Mouse (Mus musculus) megakaryocyte-erythroid progenitor cell, adult 5-6 weeks (primary cell): ENCODE results near the gene D430041D05Rik. TPM values are rescaled to one million over a fixed set of nuclear protein-coding genes. Genes with fewer than 3 reads are reported as not detected.

ENCODE experiments used
- ATAC-seq: replicated peaks from 2 replicates; pipeline ENCODE4 v1.8.0; 2016; ENCODE audit warnings: mild to moderate bottlenecking, inconsistent platforms; ENCODE audit not compliant: severe bottlenecking, poor library complexity, low FRiP score, low TSS enrichment
- total RNA-seq, 2 experiments: library from RNA; stranded (forward) in 1 of 2; stranded (reverse) in 1 of 2; fragments of 200-1000, 215-1000 nt in 1 of 2; fragments of >200 nt in 1 of 2; fragmentation: Nextera tagmentation in 1 of 2; gene quantifications; 2 replicates each; pipeline ENCODE4 v1.2.3; 2014 to 2017

The D430041D05Rik gene
- total RNA-seq (2014; fragmentation: Nextera tagmentation) (not detected in 2 replicates), total RNA-seq (2017) (not detected in 2 replicates)

DNA sequence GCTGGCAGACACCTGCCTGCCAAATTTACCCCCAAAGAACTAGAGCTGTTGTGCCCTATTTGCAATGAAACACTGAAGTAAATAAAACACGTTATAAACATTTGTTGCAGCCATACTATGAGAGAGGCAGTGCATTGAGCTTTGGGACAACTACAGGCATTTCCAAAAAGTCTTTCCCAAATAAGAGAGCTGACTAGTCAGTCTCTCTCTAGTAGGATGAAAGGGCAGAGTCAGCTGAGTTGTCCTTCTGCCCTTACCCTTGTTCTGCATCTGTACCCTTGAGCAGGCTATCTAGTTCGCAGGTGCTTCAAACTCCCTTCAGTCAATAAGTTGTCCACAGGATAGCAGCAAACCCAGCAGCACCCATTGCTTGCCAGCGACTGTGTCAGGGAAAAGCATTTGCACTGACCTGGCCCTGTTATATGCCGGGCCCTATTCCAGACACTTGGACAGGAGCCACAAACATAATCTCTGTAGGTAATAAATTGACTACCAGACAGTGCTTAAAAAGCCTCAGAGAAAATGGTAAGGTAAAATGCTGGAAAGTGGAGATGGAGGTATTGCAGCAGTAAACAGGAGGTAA lies at the start of gene D430041D05Rik:
Gene D430041D05Rik, minus strand, starts transcription at position 51 of the 583 bp plus-strand sequence.
- ATAC-seq: no peak

DNA sequence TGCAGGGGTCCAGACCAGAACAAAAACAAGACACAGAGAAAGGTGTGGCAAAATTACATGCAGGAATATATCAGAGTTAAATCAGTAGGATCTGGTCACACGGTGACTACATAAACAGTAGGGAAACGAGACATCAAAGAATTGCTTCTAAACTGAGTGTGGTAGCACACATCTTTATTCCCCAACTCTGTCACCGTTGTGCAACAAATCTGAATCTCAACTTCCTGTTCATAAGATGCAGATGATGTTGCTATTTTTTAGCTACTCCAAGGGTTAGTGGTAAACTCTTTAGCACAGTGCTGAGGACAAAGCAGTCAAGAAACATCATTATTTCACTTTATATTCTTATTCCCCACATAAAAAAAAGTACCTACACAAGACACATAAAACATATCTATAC lies 49.2 kb upstream of the D430041D05Rik start:
- no peak for ATAC-seq

DNA sequence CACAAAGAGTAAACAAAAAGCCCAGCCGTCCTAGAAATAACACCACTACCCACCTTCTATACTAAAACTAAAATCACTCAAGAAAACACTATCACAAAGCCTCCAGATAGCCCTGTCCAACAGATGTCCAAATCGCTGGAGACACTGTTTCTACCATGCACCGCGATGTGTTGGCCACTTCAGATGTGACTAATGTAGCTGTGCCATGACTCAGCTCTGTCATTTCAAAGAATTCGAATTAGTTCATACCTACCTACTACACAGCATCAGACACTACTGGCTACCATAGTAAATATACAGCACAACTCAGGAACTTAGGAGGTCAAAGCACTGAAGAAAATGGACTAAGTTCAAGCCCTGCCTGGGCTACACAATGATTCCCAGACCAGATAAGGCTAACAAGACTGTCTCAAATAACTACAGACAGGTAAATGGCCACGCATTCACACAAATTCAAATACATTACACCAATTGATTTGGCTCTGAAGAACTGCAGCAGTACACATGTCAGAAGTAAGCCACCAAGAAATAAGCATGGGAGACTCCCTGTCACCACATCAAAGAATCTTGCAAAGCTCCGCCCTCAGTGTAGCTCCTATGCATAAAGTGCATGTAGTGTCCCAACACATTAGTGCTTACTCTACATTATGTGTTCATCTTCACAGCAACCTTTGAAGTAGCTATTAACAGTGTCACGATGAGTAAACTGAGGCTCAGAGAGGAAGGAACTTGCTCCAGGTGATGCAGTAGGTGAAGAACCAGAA lies 47.9 kb upstream of the D430041D05Rik start:
- ATAC-seq: no peak

DNA sequence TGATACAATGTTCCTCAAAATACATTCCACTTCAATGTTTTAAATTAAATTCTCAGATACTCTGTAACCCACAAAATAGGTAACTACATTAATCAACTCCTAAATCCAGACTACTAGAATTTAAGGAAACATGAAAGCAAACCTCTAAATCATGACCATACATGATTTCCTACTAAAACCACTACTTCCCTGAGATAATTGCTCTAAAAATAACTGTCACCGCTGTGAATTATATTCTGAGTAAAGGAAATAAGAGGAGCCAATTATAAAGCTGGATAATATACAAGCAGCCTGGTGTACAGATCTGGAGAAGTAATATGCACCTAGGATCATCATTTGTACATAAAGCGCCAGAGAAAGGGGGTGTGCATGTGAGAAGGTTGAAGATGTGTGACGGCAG lies 46.3 kb upstream of the D430041D05Rik start:
- no peak for ATAC-seq

DNA sequence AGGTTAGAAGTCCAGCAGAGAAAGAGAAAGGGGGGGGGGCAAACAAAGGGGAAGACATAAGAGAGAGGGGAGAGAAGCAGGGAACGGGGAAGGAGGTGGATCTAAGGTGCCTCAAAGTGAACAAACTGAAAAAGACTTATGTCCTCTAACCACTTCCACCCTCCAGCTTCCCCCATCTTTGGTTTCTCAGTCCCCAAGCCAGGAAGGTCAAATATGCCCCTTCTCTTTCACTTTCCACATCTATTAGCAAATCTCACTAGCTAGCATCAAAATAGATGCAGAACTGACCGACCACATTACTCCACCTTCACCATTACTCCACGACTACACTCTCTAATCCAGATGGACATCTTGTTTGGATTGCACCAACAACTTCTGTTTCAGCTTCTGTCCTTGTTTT lies 39.9 kb upstream of the D430041D05Rik start:
- ATAC-seq: no peak

DNA sequence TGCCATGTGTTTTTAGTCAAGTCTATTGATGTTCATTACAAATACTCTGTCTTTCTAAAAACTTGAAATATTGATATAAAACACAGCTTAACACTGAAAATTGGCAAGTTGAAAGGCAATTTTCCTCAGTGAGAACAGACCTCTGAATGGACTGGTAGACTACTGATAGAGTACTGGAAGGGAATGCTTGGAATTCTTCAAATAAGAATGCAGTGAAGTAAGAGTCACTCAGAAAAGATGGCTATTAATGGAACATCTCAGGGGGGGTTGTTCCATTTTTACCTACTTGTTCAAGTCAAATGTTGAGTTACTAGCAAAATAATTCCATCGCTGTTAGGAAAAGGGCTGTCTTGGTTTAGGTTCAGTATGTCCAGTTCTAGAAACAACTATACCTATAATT lies 38.4 kb upstream of the D430041D05Rik start:
- ATAC-seq: no peak

DNA sequence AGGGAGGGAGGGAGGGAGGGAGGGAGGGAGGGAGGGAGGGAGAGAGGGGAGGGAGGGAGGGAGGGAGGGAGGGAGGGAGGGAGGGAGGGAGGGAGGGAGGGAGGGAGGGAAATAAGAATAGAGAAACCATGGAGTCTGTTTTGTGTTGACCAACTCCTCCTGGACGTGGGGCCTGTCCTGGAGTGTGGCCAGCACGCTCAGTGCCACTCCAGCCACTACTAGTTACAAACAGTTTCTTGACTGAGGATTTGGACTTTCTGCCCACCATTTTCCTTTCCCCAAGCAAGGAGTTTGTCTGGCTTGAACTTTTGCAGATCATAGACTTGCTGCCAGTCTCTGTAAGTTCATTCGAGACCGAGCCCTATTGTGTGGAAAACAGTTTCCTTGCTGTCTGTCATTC lies 37.4 kb upstream of the D430041D05Rik start:
- no peak for ATAC-seq

- no peak for ATAC-seq
Observed at GRCm38 (mm10) chr2:104446016-104446415, 35.2 kb upstream of the D430041D05Rik start.

GRCm38 (mm10) chr2:104444776-104445175 lies 34.0 kb upstream of the D430041D05Rik start:
- ATAC-seq: peak; percentile 98

DNA sequence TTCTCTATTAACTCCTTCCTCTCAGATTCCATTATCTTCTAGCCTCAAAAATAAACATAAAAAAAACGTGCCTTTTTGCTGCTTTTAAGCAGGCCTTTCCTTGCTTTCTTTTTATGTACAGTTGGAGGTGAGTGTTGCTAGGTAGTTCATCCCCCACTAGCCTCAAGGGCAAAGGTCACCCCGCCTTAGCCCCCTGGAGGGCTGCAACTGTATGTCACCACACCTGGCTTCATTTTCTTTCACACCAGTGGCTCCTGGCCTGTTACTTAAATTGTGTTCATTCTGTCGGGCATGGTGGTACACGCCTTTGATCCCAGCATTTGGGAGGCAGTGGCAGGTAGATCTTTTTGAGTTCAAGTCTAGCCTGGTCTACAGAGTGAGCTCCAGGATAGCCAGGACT lies 31.5 kb upstream of the D430041D05Rik start:
- ATAC-seq: no peak

- no peak for ATAC-seq
Observed at GRCm38 (mm10) chr2:104436226-104436625, 25.4 kb upstream of the D430041D05Rik start.

DNA sequence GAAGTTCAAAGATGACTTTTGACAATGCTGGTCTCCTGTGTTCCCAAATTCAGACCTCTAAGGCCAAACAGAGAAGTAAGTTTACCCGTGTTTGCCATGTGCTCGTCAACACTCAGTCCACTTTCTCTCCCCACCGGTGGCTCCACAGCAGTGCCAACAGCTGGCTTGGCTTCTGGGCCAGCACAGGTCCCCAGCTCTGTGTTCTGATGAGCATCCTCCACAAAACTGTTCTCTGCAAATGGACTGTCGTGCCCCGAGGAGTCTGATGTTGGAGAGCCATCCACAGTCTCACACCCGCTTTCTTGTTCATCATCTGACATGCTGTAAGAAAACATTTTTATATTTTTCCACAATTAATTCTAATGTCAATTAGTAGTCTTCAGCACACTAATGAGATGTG lies 20.3 kb upstream of the D430041D05Rik start:
- no peak for ATAC-seq

DNA sequence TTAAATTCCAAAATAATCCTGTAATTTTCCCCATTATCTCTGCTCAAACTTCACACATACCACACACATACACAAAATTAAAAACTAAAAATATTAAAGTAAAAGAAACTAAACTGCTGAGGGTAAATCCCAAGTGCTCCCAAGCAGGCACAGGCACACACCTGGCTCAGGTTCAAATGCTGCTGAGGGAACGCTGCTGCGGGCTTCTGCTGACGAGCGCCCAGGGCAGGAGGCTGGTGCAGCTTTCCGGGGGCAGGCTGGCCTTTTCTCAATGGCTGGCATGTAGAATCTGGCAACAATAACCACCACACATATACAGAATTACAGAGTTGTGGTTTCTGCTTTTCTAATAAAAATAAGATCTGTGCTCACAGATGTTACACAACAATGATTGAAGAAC lies 19.8 kb upstream of the D430041D05Rik start:
- no peak for ATAC-seq

DNA sequence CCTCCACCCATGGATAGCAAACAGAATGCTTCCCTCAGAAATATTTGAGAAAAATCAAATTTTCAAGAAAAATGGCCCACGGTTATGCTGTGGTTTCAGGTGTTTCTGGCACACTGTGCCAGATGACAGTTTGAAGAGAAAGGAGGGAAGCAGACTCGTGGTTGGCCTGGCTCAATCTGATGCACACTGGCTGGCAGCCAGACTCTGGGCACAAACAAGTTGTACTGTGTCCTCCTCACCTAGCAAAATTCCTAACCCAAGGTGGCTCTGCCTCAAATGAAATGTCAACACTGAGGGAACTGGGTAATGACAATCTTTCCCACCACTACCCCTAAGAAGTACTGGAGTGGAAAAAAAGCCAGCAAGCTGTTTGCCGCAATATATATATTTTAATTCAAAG lies 15.3 kb upstream of the D430041D05Rik start:
- ATAC-seq: no peak

- ATAC-seq: 0 out of 2 replicates have a peak, but pooled peaks have one; percentile 42
Observed at GRCm38 (mm10) chr2:104422230-104422629, 11.4 kb upstream of the D430041D05Rik start.

GRCm38 (mm10) chr2:104420805-104421204 lies 10.0 kb upstream of the D430041D05Rik start:
- 0 out of 2 replicates have a peak, but pooled peaks have one; percentile 32 for ATAC-seq

DNA sequence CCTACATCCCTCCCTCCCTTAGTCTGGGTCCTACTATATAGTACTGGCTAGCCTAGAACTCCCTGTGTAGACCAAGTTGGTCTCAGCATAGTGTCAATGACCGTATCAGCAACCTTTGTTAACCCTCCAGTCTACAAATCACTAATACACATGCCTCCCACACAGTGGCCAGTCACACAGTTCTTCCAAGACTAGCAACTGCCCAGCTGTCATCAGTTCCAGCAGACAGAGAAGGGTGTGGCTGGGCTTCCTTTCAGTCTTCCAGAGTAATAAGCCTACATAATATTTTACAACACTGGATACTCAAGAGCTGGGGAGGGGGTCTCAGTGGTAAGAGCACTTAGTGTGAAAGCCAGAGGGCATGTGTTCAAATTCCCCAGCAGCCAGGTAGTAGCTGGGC lies 9.2 kb upstream of the D430041D05Rik start:
- ATAC-seq: no peak

GRCm38 (mm10) chr2:104419411-104419810 lies 8.6 kb upstream of the D430041D05Rik start:
- ATAC-seq: no peak

- ATAC-seq: no peak
Observed at GRCm38 (mm10) chr2:104413011-104413410, 2.2 kb upstream of the D430041D05Rik start.

DNA sequence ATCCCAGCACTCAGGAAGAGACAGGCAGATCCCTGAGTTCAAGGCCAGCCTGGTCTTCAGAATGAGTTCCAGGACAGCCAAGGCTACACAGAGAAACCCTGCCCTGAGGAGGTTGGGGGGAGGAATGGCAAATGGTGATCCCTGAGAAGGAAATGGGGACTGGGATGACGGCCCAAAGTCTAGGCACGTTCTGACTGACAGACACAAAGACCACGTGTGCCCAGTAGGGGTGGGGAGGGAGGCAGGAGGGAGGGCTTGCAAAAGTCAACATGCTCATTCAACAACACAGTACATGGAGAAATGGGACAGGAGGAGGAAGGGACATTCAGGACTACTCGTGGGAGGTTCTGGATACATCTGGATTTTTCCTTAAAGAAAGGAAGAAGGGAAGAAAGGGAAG lies 1.7 kb upstream of the D430041D05Rik start:
- no peak for ATAC-seq

DNA sequence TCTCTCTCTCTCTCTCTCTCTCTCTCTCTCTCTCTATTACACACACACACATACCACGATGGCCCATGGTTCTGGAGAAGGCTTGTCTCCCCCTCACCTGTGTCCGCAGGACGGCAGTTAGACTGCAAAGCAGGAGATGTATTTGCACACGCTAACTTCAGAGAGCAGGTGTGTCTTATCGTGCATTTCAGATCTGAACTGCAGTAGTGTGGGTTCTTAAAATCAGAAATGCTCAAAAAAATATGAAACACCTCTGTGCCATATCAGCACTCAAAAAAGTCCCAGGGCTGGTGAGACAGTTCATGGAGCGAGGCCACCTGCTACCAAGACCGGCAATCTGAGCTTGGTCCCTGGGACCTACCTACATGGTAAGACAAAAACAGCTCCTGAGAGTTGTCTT lies 993 bp upstream of the D430041D05Rik start:
- no peak for ATAC-seq
